In genomic region chr17:12207022-12207548, GRCm38 (mm10) we compare ENCODE assay signal across 15 mouse cellular contexts.
DNase-seq lines count a peak whose midpoint lies in the region; ATAC-seq lines count a peak whose summit lies in the region.
"Had no signal": no experiment of that assay in that cellular context is flagged by ENCODE, and none has a peak within 500 bp of the region (broad histone marks: within the 10 kb centered on the region; RNA-seq: fewer than 3 reads in every experiment).

No protein-coding gene starts in this region.

- H3K9me3 ChIP-seq in heart, embryonic 12.5 days (replicated peaks) = no peaks in the 10 kb centered on the region
- no peaks in the 10 kb centered on the region for H3K9me3 ChIP-seq in neural tube, embryonic 11.5 days (ENCODE audit: control insufficient read depth, low read length)
- no peaks in the 10 kb centered on the region for H3K9me3 ChIP-seq in limb, embryonic 12.5 days
- H3K9me3 ChIP-seq: neural tube, embryonic 15.5 days had no signal

- peaks cover 17% of the 10 kb centered on the region for H3K36me3 ChIP-seq in heart, embryonic 12.5 days
- no peaks in the 10 kb centered on the region for H3K36me3 ChIP-seq in neural tube, embryonic 11.5 days (ENCODE audit: control insufficient read depth, insufficient read depth, low read length)
- peaks cover 15% of the 10 kb centered on the region for H3K36me3 ChIP-seq in limb, embryonic 12.5 days

- H3K4me2 ChIP-seq in heart, embryonic 12.5 days = no peak overlapping the region
- no peak overlapping the region for H3K4me2 ChIP-seq in neural tube, embryonic 11.5 days (ENCODE audit: low read depth)
- no peak overlapping the region for H3K4me2 ChIP-seq in limb, embryonic 12.5 days
- H3K4me2 ChIP-seq: neural tube, embryonic 15.5 days had no signal

- WGBS in heart, embryonic 12.5 days = 54% methylated on average over 1 of the region's 1 CpGs
- WGBS in neural tube, embryonic 11.5 days = 30% methylated on average over 1 of the region's 1 CpGs
- WGBS in limb, embryonic 12.5 days = 23% methylated on average over 1 of the region's 1 CpGs

- 0 out of 2 replicates have a peak overlapping the region, but pooled peaks have one; percentile 12 for H3K27ac ChIP-seq in heart, embryonic 12.5 days (ENCODE audit: poor library complexity, severe bottlenecking)
- H3K27ac ChIP-seq in neural tube, embryonic 11.5 days (ENCODE audit: low read depth, low read length) = peak overlapping the region; percentile 56; the same call in 1 of the 2 replicates
- H3K27ac ChIP-seq in limb, embryonic 12.5 days = peak overlapping the region; percentile 58; the same call in 1 of the 2 replicates
- H3K27ac ChIP-seq: neural tube, embryonic 15.5 days had no signal

- H3K27me3 ChIP-seq in heart, embryonic 12.5 days (replicated peaks) = no peaks in the 10 kb centered on the region
- no peaks in the 10 kb centered on the region for H3K27me3 ChIP-seq in neural tube, embryonic 11.5 days (ENCODE audit: control insufficient read depth, insufficient read depth, low read length)
- H3K27me3 ChIP-seq in limb, embryonic 12.5 days = peaks cover 3% of the 10 kb centered on the region; the same call in 1 of the 2 replicates
- H3K27me3 ChIP-seq: neural tube, embryonic 15.5 days had no signal

- peaks cover 41% of the 10 kb centered on the region for H3K4me1 ChIP-seq in heart, embryonic 12.5 days (replicated peaks)
- H3K4me1 ChIP-seq in neural tube, embryonic 11.5 days (ENCODE audit: control insufficient read depth, insufficient read depth, low read length) = peaks cover 23% of the 10 kb centered on the region
- H3K4me1 ChIP-seq in limb, embryonic 12.5 days (replicated peaks) = peaks cover 53% of the 10 kb centered on the region

- no peak overlapping the region for H3K9ac ChIP-seq in heart, embryonic 12.5 days
- peak overlapping the region; percentile 38 for H3K9ac ChIP-seq in neural tube, embryonic 11.5 days (ENCODE audit: low read length)
- H3K9ac ChIP-seq in limb, embryonic 12.5 days (replicated peaks) = no peak overlapping the region
- H3K9ac ChIP-seq: neural tube, embryonic 15.5 days had no signal

- no peak for ATAC-seq in heart, embryonic 12.5 days (ENCODE audit: insufficient number of reproducible peaks, low FRiP score)
- no peak for ATAC-seq in neural tube, embryonic 11.5 days (ENCODE audit: insufficient read depth, low FRiP score, low TSS enrichment)
- ATAC-seq in limb, embryonic 12.5 days (ENCODE audit: insufficient number of reproducible peaks, insufficient read depth, low FRiP score, low TSS enrichment, low read depth) = no peak
- ATAC-seq: midbrain, embryonic 16.5 days had no signal

- no peak overlapping the region for H3K4me3 ChIP-seq in heart, embryonic 12.5 days
- no peak overlapping the region for H3K4me3 ChIP-seq in neural tube, embryonic 11.5 days (ENCODE audit: low read depth, low read length)
- H3K4me3 ChIP-seq in limb, embryonic 12.5 days (replicated peaks) = no peak overlapping the region
- H3K4me3 ChIP-seq: neural tube, embryonic 15.5 days had no signal

- no peak for DNase-seq in heart, adult 8-10 months (ENCODE audit: low spot score)
- no peak for DNase-seq in neural tube, embryonic 11.5 days (ENCODE audit: low spot score)
- DNase-seq in neural tube, embryonic 10.5 days (ENCODE audit: extremely low spot score, low spot score) = no peak
- DNase-seq in spleen, postnatal 4 days (ENCODE audit: low spot score in 2 of 2) = no peak
- no peak for DNase-seq in urinary bladder, postnatal 25 days (ENCODE audit: low spot score)
- no peak for DNase-seq in adipocyte (ENCODE audit: low spot score)
- DNase-seq: B cell, adult 2 months; cerebellum, adult 9-10 months; heart, postnatal 36 days; kidney, adult 8-10 months; right cerebral cortex, adult 18-20 months had no signal
